Mouse (Mus musculus) left cerebral cortex, adult 2 months (tissue): ENCODE measurements at regions not wholly inside any gene's neighbourhood (a gene's known extent, or its start where the extent isn't known, plus 50 kb on each side); places are given as distances from the start of the nearest gene placed in this dataset.

Experiments used
- DNase-seq, 2 experiments: peaks; one replicate each; pipeline ENCODE4 v3.0.0; 2021 to 2022; ENCODE audit warnings: low spot score in 2 of 2, mixed read lengths in 1 of 2; ENCODE audit errors: extremely low spot score in 1 of 2
- H3K27ac ChIP-seq: fragments of 200-600 bp; 2 replicates; pipeline ENCODE4 v1.8.1; 2022
- H3K4me3 ChIP-seq: fragments of 200-600 bp; 2 replicates; pipeline ENCODE4 v1.8.1; 2022
- CTCF ChIP-seq: fragments of 200-600 bp; IDR thresholded peaks from 2 replicates; pipeline ENCODE4 v1.8.1; 2022; ENCODE audit warnings: antibody characterized with exemption, mild to moderate bottlenecking, moderate library complexity
- intact Hi-C: fragments of 180-260 bp; cut with DNase I; formaldehyde crosslinking; loops from one replicate; pipeline ENCODE4 v1.15.1; 2025

GRCm38 (mm10) chr14:103906417-103907070, 62.3 kb upstream of the Ednrb start:
- intact Hi-C loops: no loop called here
- Histone ChIP-seq H3K4me3 (no peak overlapping the region), H3K27ac (no peak overlapping the region)
- DNase-seq: no peak
- no peak for TF ChIP-seq CTCF

GRCm38 (mm10) chr14:103900817-103901216, 56.6 kb upstream of the Ednrb start:
- intact Hi-C loops: no loop called here
- Histone ChIP-seq H3K4me3 (no peak overlapping the region), H3K27ac (no peak overlapping the region)
- DNase-seq: no peak
- TF ChIP-seq CTCF: no peak

DNA sequence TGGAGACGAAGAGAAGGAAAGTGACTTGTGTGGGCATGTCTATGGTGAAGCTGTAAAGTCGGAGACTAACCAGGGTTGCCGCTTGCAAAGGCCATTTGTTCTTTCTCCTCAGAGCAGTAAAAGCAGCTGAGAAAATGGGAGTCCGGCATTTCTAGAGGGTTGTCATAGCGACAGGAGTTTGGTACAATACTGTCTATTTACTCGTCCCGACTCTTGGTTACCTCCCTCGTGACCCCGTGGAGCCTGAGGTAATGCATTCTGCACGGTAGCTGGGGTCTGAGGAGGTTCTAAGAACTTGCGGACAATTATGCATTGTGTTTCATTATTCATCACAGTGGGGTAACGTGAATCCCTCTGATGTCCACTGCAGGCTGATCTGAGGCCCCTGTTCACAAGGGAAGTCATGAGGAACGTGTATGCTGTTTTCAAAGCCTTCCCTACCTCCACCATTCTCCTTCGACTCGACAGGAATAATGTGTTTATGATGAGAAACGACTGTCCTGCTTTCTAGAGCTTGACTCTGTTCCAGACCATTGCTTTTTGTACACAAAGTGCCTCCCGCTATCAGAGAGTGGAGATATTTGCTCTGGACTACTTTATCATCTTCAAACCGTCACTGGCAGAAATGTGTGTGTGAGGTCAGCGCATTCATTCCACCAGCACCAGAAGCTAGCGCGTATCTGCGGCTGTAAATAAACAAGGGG, 55.1 kb upstream of the Ednrb start:
- intact Hi-C loops: loop anchor here (5.0 kb wide), 1 partner anchor 128 kb away; no protein-coding TSS in a partner anchor
- H3K4me3 ChIP-seq: peak overlapping the region; percentile 30
- no peak for TF ChIP-seq CTCF
- H3K27ac ChIP-seq: no peak overlapping the region
- DNase-seq: peak in 1 of 2 experiments; percentile 11

GRCm38 (mm10) chr14:103898689-103899088, 54.5 kb upstream of the Ednrb start:
- no peak for DNase-seq
- intact Hi-C loops: loop anchor here (5.0 kb wide), 1 partner anchor 129 kb away; no protein-coding TSS in a partner anchor
- Histone ChIP-seq H3K27ac (no peak overlapping the region), H3K4me3 (peak overlapping the region; percentile 30)
- TF ChIP-seq CTCF: no peak

GRCm38 (mm10) chr14:103895261-103895660, 51.1 kb upstream of the Ednrb start:
- Histone ChIP-seq H3K4me3 (no peak overlapping the region), H3K27ac (no peak overlapping the region)
- no peak for TF ChIP-seq CTCF
- no peak for DNase-seq
- intact Hi-C loops: loop anchor here (5.0 kb wide), 1 partner anchor 132 kb away; no protein-coding TSS in a partner anchor
